Mouse (Mus musculus): ENCODE data around the gene Ube2r2. TPM values are rescaled to one million over a fixed set of nuclear protein-coding genes. Genes with fewer than 3 reads are reported as not detected.

Ube2r2 gene
- polyA plus RNA-seq, 1 experiment from 2014 or later: 51.1 TPM

- no peak overlapping the region for H3K4me2 ChIP-seq (ENCODE audit: low read length)
- H3K27me3 ChIP-seq (ENCODE audit: control insufficient read depth, insufficient read depth, low read depth, low read length): no peaks in the 10 kb centered on the region
- 74% methylated on average over 3 of the region's 3 CpGs for WGBS
- peaks cover 3% of the 10 kb centered on the region; the same call in 1 of the 2 replicates for H3K36me3 ChIP-seq (ENCODE audit: control insufficient read depth, insufficient read depth, low read length)
- no peak overlapping the region for H3K4me3 ChIP-seq (ENCODE audit: low read depth, low read length)
- H3K4me1 ChIP-seq (ENCODE audit: control insufficient read depth, insufficient read depth, low read length): no peaks in the 10 kb centered on the region
- no peak for ATAC-seq
- no peak overlapping the region for H3K27ac ChIP-seq (ENCODE audit: low read length)
- H3K9me3 ChIP-seq (replicated peaks; ENCODE audit: control insufficient read depth, low read length, poor library complexity, severe bottlenecking): no peaks in the 10 kb centered on the region
- no peak overlapping the region for H3K9ac ChIP-seq (ENCODE audit: low read depth, low read length)
These were observed 105.4 kb downstream of the Ube2r2 start for GRCm38 (mm10) chr4:41240916-41241315.

Other genes starting within 250 kb of the Ube2r2 start
- not detected in 2 replicates for gene Spink4, start 215.7 kb upstream of the Ube2r2 start, polyA plus RNA-seq (2015; fragmentation: Nextera tagmentation; extraction: Ambion mirVana)
- 166 and 181 TPM in 2 replicates for gene Bag1, start 187.4 kb upstream of the Ube2r2 start, polyA plus RNA-seq (2015; fragmentation: Nextera tagmentation; extraction: Ambion mirVana)
- 157 and 161 TPM in 2 replicates for gene Chmp5, start 187.3 kb upstream of the Ube2r2 start, polyA plus RNA-seq (2015; fragmentation: Nextera tagmentation; extraction: Ambion mirVana)
- gene Nfx1, start 164.8 kb upstream of the Ube2r2 start, polyA plus RNA-seq (2015; fragmentation: Nextera tagmentation; extraction: Ambion mirVana): 115 and 120 TPM in 2 replicates
- gene Aqp7, start 87.6 kb upstream of the Ube2r2 start, polyA plus RNA-seq (2015; fragmentation: Nextera tagmentation; extraction: Ambion mirVana): not detected in 2 replicates
- gene Aqp3, start 37.6 kb upstream of the Ube2r2 start, polyA plus RNA-seq (2015; fragmentation: Nextera tagmentation; extraction: Ambion mirVana): 0.24 and 0.41 TPM in 2 replicates
- 40.9 and 43.6 TPM in 2 replicates for gene Nol6, start 11.3 kb upstream of the Ube2r2 start, polyA plus RNA-seq (2015; fragmentation: Nextera tagmentation; extraction: Ambion mirVana)
- gene Ubap2, start 139.4 kb downstream of the Ube2r2 start, polyA plus RNA-seq (2015; fragmentation: Nextera tagmentation; extraction: Ambion mirVana): 56.4 and 57.6 TPM in 2 replicates
- 76.6 and 83.6 TPM in 2 replicates for gene Dcaf12, start 179.1 kb downstream of the Ube2r2 start, polyA plus RNA-seq (2015; fragmentation: Nextera tagmentation; extraction: Ambion mirVana)
- 64.4 and 69.0 TPM in 2 replicates for gene Ubap1, start 213.3 kb downstream of the Ube2r2 start, polyA plus RNA-seq (2015; fragmentation: Nextera tagmentation; extraction: Ambion mirVana)

Data from midbrain, embryonic 16.5 days (tissue).